Mouse (Mus musculus) CH12.LX (cell line): Measurements from ENCODE around the gene Pik3cb. TPM values are rescaled to one million over a fixed set of nuclear protein-coding genes. Genes with fewer than 3 reads are reported as not detected.

ENCODE experiments used
- DNase-seq: peaks from one replicate; pipeline ENCODE4 v3.0.0-alpha.2; 2013; ENCODE audit errors: extremely low read depth
- H3K27ac ChIP-seq: 2 replicates; pipeline ENCODE4 v1.5.1; 2012; ENCODE audit warnings: low read depth, mild to moderate bottlenecking, control low read depth, moderate library complexity; ENCODE audit not compliant: insufficient read depth
- H3K27me3 ChIP-seq: replicated peaks from 2 replicates; pipeline ENCODE3; 2012; ENCODE audit warnings: inconsistent platforms
- H3K36me3 ChIP-seq, 2 experiments: replicated peaks in 1 of 2; 2 replicates each; pipeline versions ENCODE3 to v1.6.1; 2012; ENCODE audit warnings: inconsistent platforms in 1 of 2, low read length in 1 of 2, mild to moderate bottlenecking in 1 of 2, mixed read lengths in 1 of 2, moderate library complexity in 1 of 2; ENCODE audit not compliant: control insufficient read depth in 1 of 2, insufficient read depth in 1 of 2
- H3K4me1 ChIP-seq, 2 experiments: 2 replicates each; pipeline ENCODE4 v1.6.1; 2012; ENCODE audit warnings: inconsistent platforms in 1 of 2, moderate library complexity in 1 of 2; ENCODE audit not compliant: insufficient read depth in 2 of 2, control insufficient read depth in 1 of 2
- H3K4me2 ChIP-seq: 2 replicates; pipeline ENCODE4 v1.6.1; 2012; ENCODE audit warnings: low read depth, mild to moderate bottlenecking, control low read depth; ENCODE audit not compliant: poor library complexity, insufficient read depth, severe bottlenecking
- H3K4me3 ChIP-seq, 3 experiments: fragments of 150-350 bp in 1 of 3; sonication (generic) in 1 of 3; replicated peaks in 1 of 3; 2 replicates each; pipeline versions ENCODE3 to v1.5.1; 2011 to 2012; ENCODE audit warnings: low read depth in 2 of 3, low read length in 2 of 3, mild to moderate bottlenecking in 2 of 3, moderate library complexity in 2 of 3, control low read depth in 1 of 3, improper control_type of control experiment in 1 of 3, inconsistent platforms in 1 of 3, mixed read lengths in 1 of 3; ENCODE audit not compliant: poor library complexity in 1 of 3
- H3K79me2 ChIP-seq: replicated peaks from 2 replicates; pipeline ENCODE4 v1.6.1; 2012; ENCODE audit warnings: mild to moderate bottlenecking, moderate library complexity; ENCODE audit not compliant: control insufficient read depth, poor library complexity, insufficient read depth, severe bottlenecking; ENCODE audit errors: extremely low read depth
- H3K9ac ChIP-seq: 2 replicates; pipeline ENCODE4 v1.6.1; 2012; ENCODE audit warnings: low read depth, mild to moderate bottlenecking, control low read depth, moderate library complexity; ENCODE audit not compliant: insufficient read depth
- H3K9me3 ChIP-seq: replicated peaks from 2 replicates; pipeline ENCODE3; 2012; ENCODE audit warnings: low read length, inconsistent platforms, mixed read lengths
- CHD1 ChIP-seq: IDR thresholded peaks from 2 replicates; pipeline ENCODE4 v1.6.1; 2012; ENCODE audit warnings: low read depth, low read length, improper control_type of control experiment, inconsistent platforms
- CTCF ChIP-seq, 2 experiments: IDR thresholded peaks in 1 of 2; conservative IDR thresholded peaks in 1 of 2; 2 replicates each; pipeline ENCODE4 v1.5.1; 2011 to 2012; ENCODE audit warnings: low read depth in 2 of 2, low read length in 2 of 2, improper control_type of control experiment in 1 of 2, inconsistent platforms in 1 of 2, mild to moderate bottlenecking in 1 of 2, moderate library complexity in 1 of 2
- E2F4 ChIP-seq: IDR thresholded peaks from 2 replicates; pipeline ENCODE4 v1.6.1; 2011; ENCODE audit warnings: low read depth, low read length, improper control_type of control experiment; ENCODE audit not compliant: insufficient replicate concordance
- ELF1 ChIP-seq: IDR thresholded peaks from 2 replicates; pipeline ENCODE4 v1.6.1; 2014; ENCODE audit warnings: low read depth, mild to moderate bottlenecking, inconsistent platforms, low read length, improper control_type of control experiment
- ETS1 ChIP-seq: conservative IDR thresholded peaks from 2 replicates; pipeline ENCODE4 v1.6.1; 2012; ENCODE audit warnings: low read depth, mild to moderate bottlenecking, inconsistent platforms, low read length, improper control_type of control experiment, moderate library complexity
- IRF4 ChIP-seq: IDR thresholded peaks from 2 replicates; pipeline ENCODE4 v1.6.1; 2014; ENCODE audit warnings: low read depth, mild to moderate bottlenecking, inconsistent platforms, low read length, improper control_type of control experiment
- JUN ChIP-seq: IDR thresholded peaks from 2 replicates; pipeline ENCODE4 v1.6.1; 2011; ENCODE audit warnings: low read depth, mild to moderate bottlenecking, low read length, improper control_type of control experiment, moderate library complexity; ENCODE audit not compliant: insufficient read depth
- JUND ChIP-seq: conservative IDR thresholded peaks from 2 replicates; pipeline ENCODE4 v1.6.1; 2011; ENCODE audit warnings: low read depth, low read length, improper control_type of control experiment
- KAT2A ChIP-seq: IDR thresholded peaks from 2 replicates; pipeline ENCODE4 v1.6.1; 2012; ENCODE audit warnings: low read length, improper control_type of control experiment, inconsistent platforms; ENCODE audit not compliant: insufficient replicate concordance
- MAX ChIP-seq: IDR thresholded peaks from 2 replicates; pipeline ENCODE4 v1.6.1; 2011; ENCODE audit warnings: low read length, improper control_type of control experiment
- MXI1 ChIP-seq: IDR thresholded peaks from 2 replicates; pipeline ENCODE4 v1.6.1; 2011; ENCODE audit warnings: mild to moderate bottlenecking, low read depth, low read length, improper control_type of control experiment
- MYC ChIP-seq: IDR thresholded peaks from 2 replicates; pipeline ENCODE4 v1.6.1; 2011; ENCODE audit warnings: low read depth, mild to moderate bottlenecking, improper control_type of control experiment, low read length
- NRF1 ChIP-seq: IDR thresholded peaks from 2 replicates; pipeline ENCODE4 v1.6.1; 2014; ENCODE audit warnings: low read depth, mild to moderate bottlenecking, inconsistent platforms, low read length, improper control_type of control experiment, moderate library complexity
- PAX5 ChIP-seq: IDR thresholded peaks from 2 replicates; pipeline ENCODE4 v1.6.1; 2012; ENCODE audit warnings: low read length, inconsistent platforms, mixed read lengths
- POLR2AphosphoS2 ChIP-seq: IDR thresholded peaks from 2 replicates; pipeline ENCODE4 v1.6.1; 2011; ENCODE audit warnings: low read depth, low read length, improper control_type of control experiment
- RAD21 ChIP-seq: IDR thresholded peaks from 2 replicates; pipeline ENCODE4 v1.6.1; 2011; ENCODE audit warnings: low read depth, mild to moderate bottlenecking, low read length, improper control_type of control experiment, moderate library complexity
- RCOR1 ChIP-seq: conservative IDR thresholded peaks from 2 replicates; pipeline ENCODE4 v1.6.1; 2012; ENCODE audit warnings: low read depth, mild to moderate bottlenecking, inconsistent platforms, low read length, improper control_type of control experiment
- SIN3A ChIP-seq: IDR thresholded peaks from 2 replicates; pipeline ENCODE4 v1.6.1; 2012; ENCODE audit warnings: low read length, improper control_type of control experiment, inconsistent platforms
- UBTF ChIP-seq: IDR thresholded peaks from 2 replicates; pipeline ENCODE4 v1.6.1; 2012; ENCODE audit warnings: low read depth, mild to moderate bottlenecking, inconsistent platforms, low read length, improper control_type of control experiment, moderate library complexity
- USF1 ChIP-seq: IDR thresholded peaks from 2 replicates; pipeline ENCODE4 v1.6.1; 2014; ENCODE audit warnings: low read depth, mild to moderate bottlenecking, inconsistent platforms, low read length, improper control_type of control experiment
- ZMIZ1 ChIP-seq: IDR thresholded peaks from 2 replicates; pipeline ENCODE4 v1.6.1; 2012; ENCODE audit warnings: low read depth, mild to moderate bottlenecking, inconsistent platforms, low read length, improper control_type of control experiment
- ZNF384 ChIP-seq: IDR thresholded peaks from 2 replicates; pipeline ENCODE4 v1.6.1; 2012; ENCODE audit warnings: low read depth, low read length, improper control_type of control experiment, inconsistent platforms
- dilution Hi-C: fragments of 300-500 bp; cut with MboI; formaldehyde crosslinking; loops from 2 replicates; pipeline ENCODE4 v1.14.3; 2020; ENCODE audit warnings: low sequenced_read_pairs; ENCODE audit not compliant: extremely low pct_unique_long_range_greater_than_20kb, extremely low pct_ligation_motif_present
- in situ Hi-C: fragments of 300-500 bp; cut with MboI; formaldehyde crosslinking; loops from 3 replicates; pipeline ENCODE4 v1.14.3; 2019; ENCODE audit warnings: low sequenced_read_pairs, low pct_ligation_motif_present, low pct_unique_long_range_greater_than_20kb, mixed read lengths
- polyA plus RNA-seq: library from polyadenylated mRNA; unstranded; fragments of >175 nt; gene quantifications from 2 replicates; pipeline ENCODE4 v1.2.1, GENCODE M21; 2012; ENCODE audit warnings: low read depth; ENCODE audit not compliant: insufficient read length
- total RNA-seq, 2 experiments: library from RNA; depleted of rRNA; stranded (reverse); fragments of 300-350 nt in 1 of 2; fragments of >200 nt in 1 of 2; gene quantifications; 2 replicates each; pipeline ENCODE4 v1.2.3; 2012 to 2014

Gene Pik3cb
- total and polyA plus RNA-seq, 3 experiments = 1.0 to 3.2 (median 1.0) TPM

GRCm38 (mm10) chr9:99111085-99111484 lies 29.3 kb downstream of the Pik3cb start:
- H3K27me3 ChIP-seq = no peaks in the 10 kb centered on the region
- no peak overlapping the region for H3K27ac ChIP-seq
- DNase-seq = no peak
- in situ Hi-C loops (no loop called here), dilution Hi-C loops (no loop called here)
- no peaks in the 10 kb centered on the region for H3K79me2 ChIP-seq
- H3K4me3 ChIP-seq = no peak overlapping the region
- H3K36me3 ChIP-seq = peaks cover 0 to 3% of the 10 kb centered on the region in 2 experiments
- TF ChIP-seq RCOR1 (no peak), JUND (no peak), KAT2A (no peak), JUN (no peak), SIN3A (no peak), MYC (no peak), IRF4 (no peak), ELF1 (no peak)
- H3K9ac ChIP-seq = no peak overlapping the region
- H3K4me2 ChIP-seq = no peak overlapping the region
- peaks cover 0 to 9% of the 10 kb centered on the region in 2 experiments; a peak in 1 of 4 replicates for H3K4me1 ChIP-seq
- no peaks in the 10 kb centered on the region for H3K9me3 ChIP-seq

- H3K4me2 ChIP-seq = no peak overlapping the region
- no peaks in the 10 kb centered on the region for H3K9me3 ChIP-seq
- H3K4me1 ChIP-seq = peaks cover 0 to 9% of the 10 kb centered on the region in 2 experiments; a peak in 1 of 4 replicates
- no peak overlapping the region for H3K27ac ChIP-seq
- in situ Hi-C loops (no loop called here), dilution Hi-C loops (no loop called here)
- TF ChIP-seq POLR2AphosphoS2 (no peak), MAX (no peak), IRF4 (no peak), JUND (no peak), PAX5 (no peak), USF1 (no peak), CTCF (conservative IDR thresholded peaks at IDR 0.05 in 1 of 2, IDR thresholded peaks at IDR 0.05 in 1 of 2; ENCODE audit: low read depth in 2 of 2, low read length in 2 of 2) (no peak), UBTF (no peak), JUN (no peak), MXI1 (no peak), ZMIZ1 (no peak), ZNF384 (no peak), NRF1 (no peak), ETS1 (no peak), CHD1 (no peak), RAD21 (no peak), E2F4 (no peak), RCOR1 (no peak)
- no peak for DNase-seq
- H3K4me3 ChIP-seq = no peak overlapping the region
- no peaks in the 10 kb centered on the region for H3K27me3 ChIP-seq
- no peak overlapping the region for H3K9ac ChIP-seq
- no peaks in the 10 kb centered on the region for H3K79me2 ChIP-seq
- peaks cover 0 to 7% of the 10 kb centered on the region in 2 experiments for H3K36me3 ChIP-seq
Observed at GRCm38 (mm10) chr9:99110213-99110612, 30.2 kb downstream of the Pik3cb start.
